Mouse (Mus musculus) skeletal muscle tissue, adult 2 months (tissue): ENCODE results near the gene Rpl31.

Experiments used
- DNase-seq: peaks from one replicate; pipeline ENCODE4 v3.0.0-alpha.2; 2012; ENCODE audit warnings: low read depth, low spot score

The Rpl31 gene

GRCm38 (mm10) chr1:39399228-39399627 lies 31.6 kb downstream of the Rpl31 start:
- no peak for DNase-seq

- no peak for DNase-seq
Observed at GRCm38 (mm10) chr1:39400173-39400572, 32.5 kb downstream of the Rpl31 start.

GRCm38 (mm10) chr1:39407108-39407507 lies 39.5 kb downstream of the Rpl31 start:
- DNase-seq: no peak

DNA sequence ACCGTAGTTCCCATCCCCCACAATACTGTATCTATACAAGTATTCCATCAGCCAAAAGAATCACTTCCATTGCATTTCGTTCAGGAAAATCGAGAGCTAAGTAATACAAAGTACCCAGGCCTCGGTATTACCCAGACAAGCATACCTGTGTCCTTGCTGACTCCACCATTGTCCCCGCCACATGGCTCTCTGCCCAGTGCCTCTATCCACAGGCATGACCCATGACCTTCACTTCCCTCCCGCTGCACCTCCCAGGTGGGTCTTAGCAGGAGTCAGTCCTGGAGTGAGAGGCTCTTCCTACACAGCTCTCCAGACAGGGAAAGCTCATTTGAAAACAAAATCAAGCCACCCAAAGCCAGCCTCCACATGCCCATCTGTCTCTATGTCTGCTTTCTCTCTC lies 40.5 kb downstream of the Rpl31 start:
- DNase-seq: no peak

GRCm38 (mm10) chr1:39408668-39409067 lies 41.0 kb downstream of the Rpl31 start:
- DNase-seq: no peak

DNA sequence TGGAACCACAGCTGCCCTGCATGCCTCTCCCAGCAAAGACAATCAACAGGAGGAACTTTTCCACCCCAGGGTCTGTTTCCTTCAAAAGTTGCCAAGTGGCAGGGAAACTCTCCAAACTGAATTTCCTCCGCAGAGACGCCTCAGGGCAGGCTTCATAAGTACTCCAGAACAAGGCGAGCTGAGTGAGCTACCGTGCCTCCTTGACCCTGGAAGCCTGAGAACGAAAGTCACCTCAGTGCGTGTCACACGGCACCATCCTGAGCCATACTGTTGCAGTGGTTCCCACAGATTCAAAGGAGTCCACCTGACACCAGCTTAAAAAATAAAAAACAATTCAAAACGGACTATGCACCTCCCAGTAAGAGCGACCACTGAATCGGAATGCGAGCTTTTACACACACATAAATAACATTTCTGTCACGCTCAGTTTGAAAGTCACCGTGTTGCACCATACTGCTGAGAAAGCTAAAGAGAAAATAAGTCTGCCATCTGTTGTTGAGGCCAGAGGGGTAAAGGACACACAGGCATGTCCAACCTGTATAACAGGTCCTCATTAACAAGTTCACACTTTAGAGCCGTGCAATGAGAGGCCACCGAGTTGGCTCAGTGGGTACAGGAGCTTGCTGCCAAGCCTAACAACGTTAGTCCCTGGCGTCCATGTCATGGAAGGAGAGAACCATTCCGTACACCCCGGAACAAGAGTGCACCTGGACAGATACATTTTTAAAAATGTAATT lies 42.6 kb downstream of the Rpl31 start:
- no peak for DNase-seq

GRCm38 (mm10) chr1:39417817-39418216 lies 50.2 kb downstream of the Rpl31 start:
- DNase-seq: no peak

DNA sequence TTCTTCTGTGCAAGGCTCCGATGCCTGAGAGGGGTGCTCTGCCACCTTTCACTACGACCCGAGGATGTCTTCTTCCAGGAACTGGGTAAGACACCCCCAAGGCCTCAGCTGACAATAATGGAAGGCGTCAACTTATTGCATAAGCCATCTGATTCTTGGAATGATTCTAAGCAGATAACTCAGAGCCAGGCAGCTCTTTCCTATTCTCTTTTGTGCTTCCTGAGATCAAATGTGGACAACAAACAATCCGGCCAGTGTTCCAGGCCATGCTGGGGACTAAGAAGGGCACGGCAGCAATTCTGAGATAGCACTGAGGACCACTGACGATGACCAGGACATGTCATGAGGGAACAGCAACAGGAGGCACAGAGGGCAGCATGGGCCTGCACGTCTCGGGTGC lies 51.2 kb downstream of the Rpl31 start:
- DNase-seq: no peak

- no peak for DNase-seq
Observed at GRCm38 (mm10) chr1:39420987-39421386, 53.3 kb downstream of the Rpl31 start.
